Mouse (Mus musculus) cortical plate, adult 2 months (tissue): ENCODE measurements around the gene Chd1.

Experiments
- CTCF ChIP-seq: fragments of 200-500 bp; IDR thresholded peaks from 2 replicates; pipeline ENCODE4 v1.5.1; 2011; ENCODE audit warnings: mild to moderate bottlenecking, control low read depth, low read length; ENCODE audit not compliant: insufficient read depth; ENCODE audit errors: extremely low read depth
- POLR2A ChIP-seq: fragments of 200-500 bp; IDR thresholded peaks from 2 replicates; pipeline ENCODE4 v1.6.1; 2011; ENCODE audit warnings: mild to moderate bottlenecking, low read length, control low read depth; ENCODE audit not compliant: insufficient read depth; ENCODE audit errors: extremely low read depth

- no peak for TF ChIP-seq CTCF
- TF ChIP-seq POLR2A, result no peak
Observed at GRCm38 (mm10) chr17:15672870-15673269, 31.9 kb upstream of the Chd1 start.
